Mouse (Mus musculus): ENCODE measurements at regions not wholly inside any gene's neighbourhood (a gene's known extent, or its start where the extent isn't known, plus 50 kb on each side); places are given as distances from the start of the nearest gene placed in this dataset.
"Not testable (repeated sequence)": the region's sequence is repeated elsewhere in the genome, so short reads cannot be mapped to it uniquely, and the experiment has no call there.

DNA sequence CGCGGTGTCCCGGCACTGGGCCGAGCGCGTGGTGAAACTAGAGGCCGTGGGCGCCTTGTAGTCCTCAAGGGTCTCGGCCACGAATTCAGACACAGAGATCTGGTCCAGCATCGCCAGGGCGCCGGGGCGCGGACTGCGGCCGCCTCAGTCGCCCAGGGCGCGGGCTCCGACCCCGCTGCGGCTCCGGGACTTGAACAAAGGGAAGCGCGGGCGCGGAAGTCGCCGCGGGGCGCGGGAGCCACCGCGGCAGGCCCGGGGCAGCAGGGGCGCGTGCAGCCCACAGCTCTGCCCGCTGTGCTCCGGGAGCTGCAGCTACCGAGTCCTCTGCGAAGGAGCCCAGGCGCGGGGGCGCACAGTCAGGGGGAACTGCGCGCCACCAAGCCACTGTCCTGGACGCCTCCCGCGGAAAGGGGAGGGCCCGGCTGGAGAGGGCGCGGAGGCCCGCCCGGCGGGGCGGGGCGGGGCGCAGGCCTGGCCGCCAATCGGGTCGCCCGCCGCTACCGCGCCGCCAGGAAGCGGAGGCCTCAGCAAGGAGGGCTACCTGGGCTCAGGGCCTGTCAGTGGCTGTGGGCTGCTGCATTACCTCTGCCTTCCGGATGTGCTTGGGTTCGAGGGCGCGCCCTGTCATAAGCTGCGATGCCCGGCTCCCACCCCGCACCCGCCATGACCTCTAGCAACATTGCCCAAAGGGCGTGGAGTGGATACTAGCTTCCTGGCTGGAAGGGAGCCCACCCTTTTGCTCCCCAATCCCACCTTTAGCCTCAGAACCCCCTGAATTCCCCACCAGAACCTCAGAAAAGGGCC is 155.2 kb upstream of the 9030624G23Rik start:
- peak; percentile 13 for DNase-seq (ENCODE audit: extremely low spot score in 1 of 2, low spot score in 2 of 2)
- H3K27ac ChIP-seq; intact Hi-C loops (cut with DNase I): not testable (repeated sequence)
- peak overlapping the region; percentile 53 for H3K4me3 ChIP-seq
